Mouse (Mus musculus) lung, adult 2 months (tissue): ENCODE data around the gene Wdr19.

ENCODE experiments used
- CTCF ChIP-seq: fragments of 200-500 bp; IDR thresholded peaks from 2 replicates; pipeline ENCODE4 v1.5.1; 2011; ENCODE audit warnings: mild to moderate bottlenecking, low read length, control low read depth; ENCODE audit not compliant: insufficient read depth
- POLR2A ChIP-seq: fragments of 200-500 bp; IDR thresholded peaks from 2 replicates; pipeline ENCODE4 v1.6.1; 2011; ENCODE audit warnings: low read depth, mild to moderate bottlenecking, control low read depth, low read length, borderline replicate concordance; ENCODE audit errors: extremely low read depth

- peak; percentile 81 for TF ChIP-seq CTCF
- TF ChIP-seq POLR2A: no peak
Observed at GRCm38 (mm10) chr5:65156853-65157252, 42.6 kb upstream of the Wdr19 start.
